Mouse (Mus musculus) cerebellum, postnatal 10 days (tissue): ENCODE measurements at regions not wholly inside any gene's neighbourhood (a gene's known extent, or its start where the extent isn't known, plus 50 kb on each side); places are given as distances from the start of the nearest gene placed in this dataset.

Experiments
- DNase-seq, 2 experiments: peaks; one replicate each; pipeline ENCODE4 v3.0.0; 2021; ENCODE audit warnings: mixed read lengths in 2 of 2

DNA sequence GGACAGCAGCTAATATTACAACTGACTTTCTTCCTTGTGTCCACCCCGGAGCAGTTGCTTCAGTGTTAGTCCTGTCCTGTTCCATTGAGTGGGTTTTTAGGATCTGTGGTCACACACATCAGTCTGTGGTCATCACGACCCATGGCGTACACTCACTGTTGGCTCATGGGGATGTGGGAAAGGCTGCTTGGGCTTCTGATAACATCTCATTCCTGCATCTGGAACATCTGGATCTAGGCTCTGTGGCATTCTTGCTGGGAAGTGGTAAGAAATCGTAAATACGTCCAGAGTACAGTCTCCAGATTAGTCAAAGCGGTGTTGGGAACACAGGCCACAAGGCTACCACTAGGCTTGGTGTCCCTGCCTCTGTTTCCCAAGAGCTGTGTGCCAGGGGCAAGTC, 362.7 kb upstream of the Tbx3 start:
- no peak for DNase-seq

DNA sequence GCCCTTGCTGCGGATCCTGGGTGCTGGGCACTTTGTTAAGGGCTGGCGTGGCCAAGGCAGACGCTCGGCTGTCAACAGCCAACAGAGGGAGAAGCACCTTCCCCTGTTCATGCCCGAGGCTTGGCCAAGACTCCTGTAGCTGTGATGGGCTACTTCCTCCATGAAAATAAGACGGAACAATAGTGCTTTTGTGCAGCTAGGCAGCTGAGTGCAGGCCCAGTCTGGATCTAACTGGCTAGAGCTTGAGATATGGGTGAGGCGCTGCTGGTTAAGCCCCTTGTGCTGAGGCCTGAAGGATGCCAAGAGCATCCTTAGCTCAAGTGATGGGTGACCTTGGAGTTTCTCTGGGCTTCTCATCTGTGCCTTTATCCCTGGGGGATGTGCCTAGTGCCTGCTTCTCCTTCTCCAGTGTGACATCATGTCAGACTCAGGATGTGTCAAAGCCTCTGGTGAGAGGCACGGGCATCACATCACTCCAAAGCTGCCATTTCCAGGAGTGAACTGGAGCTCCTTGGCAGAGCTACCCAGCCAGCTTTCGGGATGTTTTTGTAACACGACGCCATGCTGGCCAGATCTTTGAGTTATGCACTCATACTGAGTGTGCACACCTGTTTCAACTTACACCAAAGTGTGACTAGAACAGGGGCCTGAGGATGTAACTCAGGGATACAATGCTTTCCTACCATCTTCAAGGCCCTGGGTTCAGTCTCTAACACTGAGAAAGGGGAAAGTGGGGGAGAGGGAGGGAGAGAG, 360.1 kb upstream of the Tbx3 start:
- DNase-seq = no peak

GRCm38 (mm10) chr5:119312808-119313207, 357.7 kb upstream of the Tbx3 start:
- DNase-seq = peak in 1 of 2 experiments; percentile 29

GRCm38 (mm10) chr5:119315149-119315548, 355.3 kb upstream of the Tbx3 start:
- DNase-seq = no peak

DNA sequence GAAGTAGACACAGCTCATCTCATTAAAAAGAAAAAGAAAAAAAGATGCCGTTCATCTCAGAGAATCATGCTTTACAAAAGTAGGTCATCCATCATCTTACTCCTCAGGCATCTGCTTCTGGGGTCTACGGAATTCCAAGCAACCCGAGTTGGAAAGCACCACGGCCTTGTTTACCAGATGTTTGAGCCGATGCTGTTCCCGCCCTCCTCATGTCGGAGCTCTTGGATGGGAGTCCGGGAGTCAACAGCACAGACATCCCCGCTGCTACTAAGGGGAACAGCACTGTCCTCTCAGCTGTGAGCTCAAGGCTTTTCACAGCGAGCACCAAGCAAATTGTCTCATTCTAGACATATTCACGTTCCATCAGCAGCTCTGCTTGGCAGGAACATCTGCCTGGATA, 352.9 kb upstream of the Tbx3 start:
- DNase-seq = no peak

GRCm38 (mm10) chr5:119321368-119322144, 348.9 kb upstream of the Tbx3 start:
- no peak for DNase-seq

- DNase-seq = no peak
Measured at GRCm38 (mm10) chr5:119322411-119322810, 348.1 kb upstream of the Tbx3 start.

GRCm38 (mm10) chr5:119325681-119326255, 344.7 kb upstream of the Tbx3 start:
- DNase-seq = no peak

DNA sequence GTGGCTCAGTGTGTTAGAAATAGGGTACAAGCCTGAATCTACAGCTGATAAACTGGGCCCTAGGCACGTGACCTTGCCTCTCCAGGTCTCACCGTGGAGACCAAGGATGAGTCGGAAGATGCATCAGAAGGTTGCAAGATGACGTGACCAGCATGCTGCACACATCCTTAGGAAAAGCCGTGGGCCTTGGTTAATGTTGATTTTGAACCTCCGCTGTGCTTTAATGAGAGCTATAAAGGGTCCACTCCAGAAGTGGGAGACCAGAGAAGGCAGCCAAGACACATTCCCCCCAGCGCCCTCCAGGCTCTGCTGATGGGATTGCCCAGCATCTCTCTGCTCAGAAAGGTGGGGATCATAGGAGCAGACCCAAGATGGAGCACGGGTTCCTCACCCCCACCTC, 343.6 kb upstream of the Tbx3 start:
- no peak for DNase-seq

- no peak for DNase-seq
Measured at GRCm38 (mm10) chr5:119328971-119329370, 341.5 kb upstream of the Tbx3 start.

- no peak for DNase-seq
Measured at GRCm38 (mm10) chr5:119329371-119329770, 341.1 kb upstream of the Tbx3 start.

DNA sequence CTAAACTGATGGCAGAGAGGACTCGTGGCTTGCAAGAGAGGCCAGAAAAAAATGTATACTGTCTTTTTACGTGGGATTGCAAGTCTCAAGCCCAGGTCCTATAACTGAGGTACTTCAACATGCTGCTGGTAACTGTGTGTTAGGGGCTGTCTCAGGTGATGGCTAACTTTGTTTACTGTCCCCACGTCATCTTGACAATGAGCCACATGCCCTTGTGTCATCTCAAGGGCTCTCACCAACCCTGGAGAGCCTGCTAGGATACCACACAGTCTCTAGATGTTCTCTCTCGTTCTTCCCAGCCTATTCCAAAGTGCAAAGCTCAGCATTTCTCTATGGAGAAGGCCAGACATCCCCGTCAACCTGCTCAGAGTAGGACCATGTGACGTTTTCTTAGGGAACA, 340.6 kb upstream of the Tbx3 start:
- no peak for DNase-seq

DNA sequence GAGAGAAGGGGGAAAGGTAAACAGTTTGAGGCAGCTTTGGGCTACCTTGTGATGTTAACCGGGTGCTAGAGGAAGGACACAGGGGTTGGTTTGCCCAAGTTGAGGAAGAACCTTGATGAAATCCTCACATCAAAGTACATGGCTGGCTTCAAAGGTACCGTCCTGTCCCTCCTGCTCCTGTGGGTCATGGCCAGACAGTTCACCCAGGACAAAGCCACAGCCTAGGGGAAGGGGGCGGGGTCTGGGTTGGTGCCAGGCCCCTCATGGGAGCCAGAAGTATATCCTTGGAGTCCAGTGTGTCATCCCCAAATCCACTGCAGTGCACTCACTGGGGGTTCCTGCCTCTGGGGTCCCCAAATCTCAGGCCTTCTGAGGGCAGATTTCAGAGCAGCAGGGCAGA, 339.0 kb upstream of the Tbx3 start:
- no peak for DNase-seq

DNA sequence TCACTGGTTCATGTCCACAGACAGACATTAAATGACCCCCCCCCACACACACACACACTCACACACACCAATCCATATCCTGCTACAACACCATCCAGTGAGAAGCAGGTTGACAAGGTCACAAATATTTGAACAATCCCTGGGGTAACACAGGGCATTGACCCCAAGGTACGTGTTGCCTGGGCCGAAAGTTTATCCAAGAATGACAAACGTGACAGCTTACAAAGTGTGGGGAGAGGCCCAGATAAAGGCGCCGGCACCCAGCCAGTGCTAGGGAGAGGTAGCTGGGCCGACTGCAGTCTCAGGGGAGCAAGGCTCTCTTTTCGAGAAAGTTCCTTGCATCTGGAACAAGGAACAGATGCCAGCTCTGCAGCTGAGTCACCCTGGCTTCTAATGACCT, 337.8 kb upstream of the Tbx3 start:
- DNase-seq = no peak

- DNase-seq = no peak
Measured at GRCm38 (mm10) chr5:119335211-119335610, 335.3 kb upstream of the Tbx3 start.

- DNase-seq = no peak
Measured at GRCm38 (mm10) chr5:119335979-119336378, 334.5 kb upstream of the Tbx3 start.

GRCm38 (mm10) chr5:119337739-119338138, 332.7 kb upstream of the Tbx3 start:
- DNase-seq = no peak

GRCm38 (mm10) chr5:119338711-119339110, 331.8 kb upstream of the Tbx3 start:
- DNase-seq = peak in 1 of 2 experiments; percentile 11

DNA sequence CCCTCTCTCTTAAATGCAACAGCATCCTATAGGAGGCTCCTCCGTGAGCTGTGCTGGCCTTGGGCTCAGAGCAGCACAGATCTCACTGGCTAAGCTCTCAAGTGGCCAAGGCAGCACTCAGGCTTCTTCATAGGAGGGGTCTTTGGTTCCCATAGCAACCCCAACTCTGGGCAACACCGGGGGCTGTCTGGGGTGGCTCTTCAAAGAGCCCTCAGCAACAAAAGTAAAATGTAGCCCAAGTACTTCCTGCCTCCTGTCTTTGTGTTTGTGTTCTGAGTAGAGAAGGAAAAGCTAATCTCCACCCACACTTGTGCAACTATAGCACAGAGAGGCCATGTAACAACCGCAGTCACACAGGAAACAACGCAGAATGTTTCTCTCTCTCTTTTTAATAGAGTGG, 322.2 kb upstream of the Tbx3 start:
- no peak for DNase-seq

DNA sequence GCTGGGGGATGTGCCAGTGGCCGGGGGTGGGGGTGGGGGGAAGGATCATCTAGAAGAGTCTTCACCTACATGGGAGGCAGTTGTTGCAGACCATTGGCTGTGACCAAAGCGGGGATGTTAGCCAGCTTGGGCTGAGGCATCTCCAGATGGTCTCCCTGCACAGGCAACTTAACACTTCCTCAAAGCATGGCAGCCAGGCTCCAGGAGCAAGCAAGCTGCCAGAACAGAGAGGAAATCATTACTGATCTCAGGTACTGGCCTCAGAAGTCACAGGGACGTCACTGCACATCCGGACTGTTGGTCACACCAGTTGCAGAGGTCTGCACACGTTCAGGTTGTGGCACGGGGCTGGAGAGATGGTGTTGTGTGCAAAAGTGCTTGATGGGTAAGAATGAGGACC, 321.1 kb upstream of the Tbx3 start:
- DNase-seq = peak; percentile 35 to 61

DNA sequence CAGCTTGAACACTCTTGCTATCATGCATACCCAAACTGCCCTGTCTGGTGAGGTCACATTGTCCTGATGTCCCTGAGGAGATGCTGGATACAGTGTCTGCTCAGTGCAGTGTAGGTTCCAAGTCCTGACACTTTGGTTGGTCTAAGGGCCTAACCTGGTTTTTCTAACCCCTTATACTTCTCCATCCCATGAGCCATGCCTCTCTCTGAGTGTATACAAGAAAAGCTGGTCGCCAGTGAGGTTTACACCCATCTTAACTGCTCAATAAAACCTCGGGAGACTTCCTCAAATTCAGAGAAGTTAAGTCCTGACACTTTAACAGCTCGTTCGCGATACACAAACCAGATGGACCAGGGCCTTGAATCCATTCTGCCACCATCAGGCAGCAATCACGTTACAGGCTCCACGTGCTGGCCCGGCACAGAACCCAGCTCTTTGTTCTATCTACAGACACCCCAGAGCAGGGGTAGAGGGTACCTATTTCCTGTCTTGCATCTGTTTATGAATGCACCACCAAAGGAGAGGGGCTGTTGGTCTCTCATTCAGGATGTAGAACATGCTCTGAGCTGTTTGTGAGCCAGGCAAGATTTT, 320.0 kb upstream of the Tbx3 start:
- DNase-seq = no peak

DNA sequence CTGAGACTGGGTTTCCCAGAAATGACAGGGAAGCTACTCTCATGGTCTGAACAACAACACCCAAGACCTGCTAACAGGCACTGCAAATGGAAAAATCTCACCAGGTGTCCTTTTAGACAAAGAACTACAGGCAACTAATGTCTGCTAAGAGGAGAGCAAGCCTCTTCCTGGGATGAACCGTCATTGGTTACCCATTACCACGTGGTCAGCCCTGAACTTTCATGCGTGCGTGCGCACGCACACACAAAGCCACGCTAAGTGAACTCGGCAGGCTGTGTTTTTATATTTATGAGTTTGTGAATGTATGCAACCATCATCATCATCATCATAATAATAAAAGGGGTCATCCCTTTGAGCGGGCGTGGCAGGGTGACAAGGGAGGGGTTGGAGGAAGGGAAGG, 315.0 kb upstream of the Tbx3 start:
- DNase-seq = no peak

GRCm38 (mm10) chr5:119356051-119356450, 314.4 kb upstream of the Tbx3 start:
- no peak for DNase-seq

- DNase-seq = no peak
Measured at GRCm38 (mm10) chr5:119359709-119360108, 310.8 kb upstream of the Tbx3 start.
